Mouse (Mus musculus): ENCODE data around the gene Acvr1b. TPM values are rescaled to one million over a fixed set of nuclear protein-coding genes. Genes with fewer than 3 reads are reported as not detected.
A peak's percentile ranks its signal among the peaks of the same experiment; 100 is the strongest.

Gene Acvr1b
- polyA plus RNA-seq, 1 experiment from 2014 or later = 22.1 TPM

GRCm38 (mm10) chr15:101176795-101177691, 3.2 kb downstream of the Acvr1b start:
- Histone ChIP-seq H3K27ac (ENCODE audit: low read length) (no peak overlapping the region), H3K4me1 (ENCODE audit: control insufficient read depth, insufficient read depth, low read length) (peaks cover 51% of the 10 kb centered on the region), H3K9me3 (replicated peaks; ENCODE audit: control insufficient read depth, low read length, poor library complexity, severe bottlenecking) (no peaks in the 10 kb centered on the region), H3K9ac (ENCODE audit: low read depth, low read length) (peak overlapping the region; percentile 14; the same call in 1 of the 2 replicates), H3K4me2 (ENCODE audit: low read length) (peak overlapping the region; percentile 31), H3K4me3 (ENCODE audit: low read depth, low read length) (peak overlapping the region; percentile 61; the same call in 1 of the 2 replicates), H3K27me3 (ENCODE audit: control insufficient read depth, insufficient read depth, low read depth, low read length) (no peaks in the 10 kb centered on the region), H3K36me3 (ENCODE audit: control insufficient read depth, insufficient read depth, low read length) (no peaks in the 10 kb centered on the region)
- WGBS = 73% methylated on average over 8 of the region's 8 CpGs
- ATAC-seq = no peak

- H3K9ac ChIP-seq (ENCODE audit: low read depth, low read length) = no peak overlapping the region
- no peaks in the 10 kb centered on the region for H3K36me3 ChIP-seq (ENCODE audit: control insufficient read depth, insufficient read depth, low read length)
- H3K27me3 ChIP-seq (ENCODE audit: control insufficient read depth, insufficient read depth, low read depth, low read length) = no peaks in the 10 kb centered on the region
- peaks cover 53% of the 10 kb centered on the region for H3K4me1 ChIP-seq (ENCODE audit: control insufficient read depth, insufficient read depth, low read length)
- H3K4me3 ChIP-seq (ENCODE audit: low read depth, low read length) = no peak overlapping the region
- no peak overlapping the region for H3K4me2 ChIP-seq (ENCODE audit: low read length)
- no peak overlapping the region for H3K27ac ChIP-seq (ENCODE audit: low read length)
- no peaks in the 10 kb centered on the region for H3K9me3 ChIP-seq (replicated peaks; ENCODE audit: control insufficient read depth, low read length, poor library complexity, severe bottlenecking)
- WGBS = 81% methylated on average over 15 of the region's 15 CpGs
- ATAC-seq = no peak
These were observed 6.7 kb downstream of the Acvr1b start for GRCm38 (mm10) chr15:101180363-101181105.

GRCm38 (mm10) chr15:101181106-101181466, 7.2 kb downstream of the Acvr1b start:
- Histone ChIP-seq H3K27me3 (ENCODE audit: control insufficient read depth, insufficient read depth, low read depth, low read length) (no peaks in the 10 kb centered on the region), H3K36me3 (ENCODE audit: control insufficient read depth, insufficient read depth, low read length) (no peaks in the 10 kb centered on the region), H3K27ac (ENCODE audit: low read length) (no peak overlapping the region), H3K9me3 (replicated peaks; ENCODE audit: control insufficient read depth, low read length, poor library complexity, severe bottlenecking) (no peaks in the 10 kb centered on the region), H3K9ac (ENCODE audit: low read depth, low read length) (no peak overlapping the region), H3K4me1 (ENCODE audit: control insufficient read depth, insufficient read depth, low read length) (peaks cover 49% of the 10 kb centered on the region), H3K4me3 (ENCODE audit: low read depth, low read length) (no peak overlapping the region), H3K4me2 (ENCODE audit: low read length) (no peak overlapping the region)
- WGBS = 17% methylated on average over 5 of the region's 5 CpGs
- ATAC-seq = no peak

GRCm38 (mm10) chr15:101181500-101181899, 7.6 kb downstream of the Acvr1b start:
- no peak for ATAC-seq
- Histone ChIP-seq H3K4me2 (ENCODE audit: low read length) (no peak overlapping the region), H3K27ac (ENCODE audit: low read length) (no peak overlapping the region), H3K4me1 (ENCODE audit: control insufficient read depth, insufficient read depth, low read length) (peaks cover 45% of the 10 kb centered on the region), H3K27me3 (ENCODE audit: control insufficient read depth, insufficient read depth, low read depth, low read length) (no peaks in the 10 kb centered on the region), H3K36me3 (ENCODE audit: control insufficient read depth, insufficient read depth, low read length) (no peaks in the 10 kb centered on the region), H3K9ac (ENCODE audit: low read depth, low read length) (no peak overlapping the region), H3K4me3 (ENCODE audit: low read depth, low read length) (no peak overlapping the region), H3K9me3 (replicated peaks; ENCODE audit: control insufficient read depth, low read length, poor library complexity, severe bottlenecking) (no peaks in the 10 kb centered on the region)
- 18% methylated on average over 4 of the region's 4 CpGs for WGBS

GRCm38 (mm10) chr15:101182676-101183075, 8.8 kb downstream of the Acvr1b start:
- Histone ChIP-seq H3K36me3 (ENCODE audit: control insufficient read depth, insufficient read depth, low read length) (no peaks in the 10 kb centered on the region), H3K4me1 (ENCODE audit: control insufficient read depth, insufficient read depth, low read length) (peaks cover 33% of the 10 kb centered on the region), H3K27ac (ENCODE audit: low read length) (no peak overlapping the region), H3K4me3 (ENCODE audit: low read depth, low read length) (no peak overlapping the region), H3K4me2 (ENCODE audit: low read length) (no peak overlapping the region), H3K27me3 (ENCODE audit: control insufficient read depth, insufficient read depth, low read depth, low read length) (no peaks in the 10 kb centered on the region), H3K9me3 (replicated peaks; ENCODE audit: control insufficient read depth, low read length, poor library complexity, severe bottlenecking) (no peaks in the 10 kb centered on the region), H3K9ac (ENCODE audit: low read depth, low read length) (no peak overlapping the region)
- no peak for ATAC-seq
- WGBS = 57% methylated on average over 5 of the region's 5 CpGs

GRCm38 (mm10) chr15:101184300-101184699, 10.4 kb downstream of the Acvr1b start:
- H3K4me1 ChIP-seq (ENCODE audit: control insufficient read depth, insufficient read depth, low read length) = peaks cover 20% of the 10 kb centered on the region
- H3K27me3 ChIP-seq (ENCODE audit: control insufficient read depth, insufficient read depth, low read depth, low read length) = no peaks in the 10 kb centered on the region
- no peaks in the 10 kb centered on the region for H3K36me3 ChIP-seq (ENCODE audit: control insufficient read depth, insufficient read depth, low read length)
- H3K4me2 ChIP-seq (ENCODE audit: low read length) = no peak overlapping the region
- no peaks in the 10 kb centered on the region for H3K9me3 ChIP-seq (replicated peaks; ENCODE audit: control insufficient read depth, low read length, poor library complexity, severe bottlenecking)
- H3K27ac ChIP-seq (ENCODE audit: low read length) = no peak overlapping the region
- WGBS = 99% methylated on average over 8 of the region's 8 CpGs
- no peak overlapping the region for H3K4me3 ChIP-seq (ENCODE audit: low read depth, low read length)
- no peak for ATAC-seq
- H3K9ac ChIP-seq (ENCODE audit: low read depth, low read length) = no peak overlapping the region

- Histone ChIP-seq H3K4me2 (ENCODE audit: low read length) (no peak overlapping the region), H3K9ac (ENCODE audit: low read depth, low read length) (no peak overlapping the region), H3K27me3 (ENCODE audit: control insufficient read depth, insufficient read depth, low read depth, low read length) (no peaks in the 10 kb centered on the region), H3K4me3 (ENCODE audit: low read depth, low read length) (no peak overlapping the region), H3K36me3 (ENCODE audit: control insufficient read depth, insufficient read depth, low read length) (no peaks in the 10 kb centered on the region), H3K4me1 (ENCODE audit: control insufficient read depth, insufficient read depth, low read length) (peaks cover 16% of the 10 kb centered on the region), H3K27ac (ENCODE audit: low read length) (no peak overlapping the region), H3K9me3 (replicated peaks; ENCODE audit: control insufficient read depth, low read length, poor library complexity, severe bottlenecking) (no peaks in the 10 kb centered on the region)
- no peak for ATAC-seq
- WGBS = 93% methylated on average over 3 of the region's 3 CpGs
These were observed 11.7 kb downstream of the Acvr1b start for GRCm38 (mm10) chr15:101185549-101185948.

GRCm38 (mm10) chr15:101187907-101188306, 14.0 kb downstream of the Acvr1b start:
- Histone ChIP-seq H3K4me3 (ENCODE audit: low read depth, low read length) (no peak overlapping the region), H3K4me2 (ENCODE audit: low read length) (no peak overlapping the region), H3K27me3 (ENCODE audit: control insufficient read depth, insufficient read depth, low read depth, low read length) (no peaks in the 10 kb centered on the region), H3K9me3 (replicated peaks; ENCODE audit: control insufficient read depth, low read length, poor library complexity, severe bottlenecking) (no peaks in the 10 kb centered on the region), H3K27ac (ENCODE audit: low read length) (no peak overlapping the region), H3K4me1 (ENCODE audit: control insufficient read depth, insufficient read depth, low read length) (peaks cover 12% of the 10 kb centered on the region), H3K36me3 (ENCODE audit: control insufficient read depth, insufficient read depth, low read length) (no peaks in the 10 kb centered on the region), H3K9ac (ENCODE audit: low read depth, low read length) (no peak overlapping the region)
- ATAC-seq = no peak
- WGBS = 88% methylated on average over 5 of the region's 5 CpGs

All from midbrain, embryonic 16.5 days (tissue).